In genomic region chr12:37392316-37392715, GRCm38 (mm10) we compare ENCODE assay signal across 25 mouse cellular contexts.
"Had no signal": no experiment of that assay in that cellular context is flagged by ENCODE, and none has a peak within 500 bp of the region (broad histone marks: within the 10 kb centered on the region; RNA-seq: fewer than 3 reads in every experiment).

No protein-coding gene starts in this region.

- H3K27me3 ChIP-seq: heart, embryonic 12.5 days; hindbrain, embryonic 13.5 days; hindbrain, embryonic 15.5 days; intestine, embryonic 15.5 days; limb, embryonic 13.5 days; limb, embryonic 15.5 days; liver, embryonic 12.5 days had no signal

- H3K4me3 ChIP-seq: gastrocnemius, adult 2 months; heart, embryonic 10.5 days; heart, embryonic 12.5 days; hindbrain, embryonic 10.5 days; hindbrain, embryonic 13.5 days; hindbrain, embryonic 15.5 days; intestine, embryonic 15.5 days; layer of hippocampus, adult 2 months; left cerebral cortex, adult 2 months; limb, embryonic 13.5 days; limb, embryonic 15.5 days; liver, embryonic 12.5 days had no signal

- H3K4me2 ChIP-seq: heart, embryonic 12.5 days; hindbrain, embryonic 13.5 days; hindbrain, embryonic 15.5 days; intestine, embryonic 15.5 days; limb, embryonic 13.5 days; limb, embryonic 15.5 days; liver, embryonic 12.5 days had no signal

- H3K9ac ChIP-seq: heart, embryonic 12.5 days; hindbrain, embryonic 13.5 days; hindbrain, embryonic 15.5 days; intestine, embryonic 15.5 days; limb, embryonic 13.5 days; limb, embryonic 15.5 days; liver, embryonic 12.5 days; liver, embryonic 14.5 days had no signal

- H3K36me3 ChIP-seq: heart, embryonic 10.5 days; heart, embryonic 12.5 days; hindbrain, embryonic 10.5 days; hindbrain, embryonic 13.5 days; hindbrain, embryonic 15.5 days; intestine, embryonic 15.5 days; limb, embryonic 13.5 days; limb, embryonic 15.5 days; liver, embryonic 12.5 days had no signal

- H3K27ac ChIP-seq: gastrocnemius, adult 2 months; heart, embryonic 10.5 days; hindbrain, embryonic 10.5 days; hindbrain, embryonic 13.5 days; hindbrain, embryonic 15.5 days; intestine, embryonic 15.5 days; layer of hippocampus, adult 2 months; left cerebral cortex, adult 2 months; limb, embryonic 13.5 days; limb, embryonic 15.5 days; liver, embryonic 12.5 days; liver, embryonic 14.5 days had no signal

- ATAC-seq: inflammation-experienced regulatory T-cells, adult 6 months; intestine, embryonic 15.5 days; intestine, postnatal 0 days; liver, embryonic 12.5 days had no signal

- H3K4me1 ChIP-seq: heart, embryonic 10.5 days; heart, embryonic 12.5 days; hindbrain, embryonic 10.5 days; hindbrain, embryonic 13.5 days; hindbrain, embryonic 15.5 days; intestine, embryonic 15.5 days; limb, embryonic 13.5 days; limb, embryonic 15.5 days; liver, embryonic 12.5 days had no signal

- H3K9me3 ChIP-seq: heart, embryonic 10.5 days; heart, embryonic 12.5 days; hindbrain, embryonic 10.5 days; hindbrain, embryonic 13.5 days; hindbrain, embryonic 15.5 days; intestine, embryonic 15.5 days; limb, embryonic 13.5 days; limb, embryonic 15.5 days; liver, embryonic 12.5 days had no signal

- DNase-seq: gastrocnemius, adult 2 months; gastrocnemius, postnatal 10 days; gastrocnemius, postnatal 25 days; heart, adult 18-20 months; heart, postnatal 10 days; heart, postnatal 4 days; kidney, adult 18-20 months; kidney, adult 8-10 months; kidney, postnatal 10 days; kidney, postnatal 25 days; kidney, postnatal 4 days had no signal
